Mouse (Mus musculus): ENCODE results near the gene Wars2.

The Wars2 gene

DNA sequence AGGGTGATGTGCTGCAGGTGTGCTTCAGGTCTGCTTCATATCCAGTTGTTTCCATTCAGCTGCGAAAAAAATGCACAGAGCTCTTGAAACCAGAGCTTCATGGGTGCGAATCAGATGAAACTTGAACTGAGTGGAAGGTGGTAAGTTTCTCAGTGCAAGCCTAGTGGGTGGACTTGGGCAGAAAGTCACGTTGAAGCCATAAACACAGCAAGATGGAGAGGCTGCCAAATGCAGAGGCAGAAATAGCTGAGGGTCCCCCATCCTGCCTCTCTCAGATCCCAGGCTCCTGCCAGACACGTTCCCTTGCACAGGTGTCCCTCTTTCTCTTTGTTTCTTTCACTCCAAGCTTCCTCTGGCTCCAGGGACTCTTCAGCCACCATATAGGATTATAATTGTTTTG, 140.6 kb downstream of the Wars2 start:
- DNase-seq = no peak

GRCm38 (mm10) chr3:99288302-99288701, 147.4 kb downstream of the Wars2 start:
- DNase-seq = peak; percentile 3
